Mouse (Mus musculus) stomach, embryonic 16.5 days (tissue): ENCODE measurements at regions not wholly inside any gene's neighbourhood (a gene's known extent, or its start where the extent isn't known, plus 50 kb on each side); places are given as distances from the start of the nearest gene placed in this dataset.

ENCODE experiments used
- ATAC-seq: fragments of 200-750 bp; cut with Nextera tagmentation; 2 replicates; pipeline ENCODE4 v1.8.0; 2017; ENCODE audit warnings: moderate number of reproducible peaks, moderate TSS enrichment; ENCODE audit not compliant: insufficient read depth, low FRiP score
- H3K27ac ChIP-seq: fragments of 300-500 bp; sonication (generic); 2 replicates; pipeline ENCODE4 v1.5.1; 2014; ENCODE audit warnings: low read length
- H3K27me3 ChIP-seq: fragments of 300-500 bp; sonication (generic); 2 replicates; pipeline ENCODE4 v1.6.1; 2014; ENCODE audit warnings: low read length, control low read depth, mixed read lengths; ENCODE audit not compliant: control insufficient read depth, insufficient read depth
- H3K36me3 ChIP-seq: fragments of 300-500 bp; sonication (generic); 2 replicates; pipeline ENCODE4 v1.6.1; 2014; ENCODE audit warnings: low read length; ENCODE audit not compliant: control insufficient read depth, insufficient read depth
- H3K4me1 ChIP-seq: fragments of 300-500 bp; sonication (generic); 2 replicates; pipeline ENCODE4 v1.6.1; 2014; ENCODE audit warnings: low read length, control low read depth, mixed read lengths; ENCODE audit not compliant: control insufficient read depth, insufficient read depth
- H3K4me2 ChIP-seq: fragments of 300-500 bp; sonication (generic); 2 replicates; pipeline ENCODE4 v1.6.1; 2014; ENCODE audit warnings: low read depth, low read length, mixed read lengths
- H3K4me3 ChIP-seq: fragments of 300-500 bp; sonication (generic); replicated peaks from 2 replicates; pipeline ENCODE4 v1.5.1; 2014; ENCODE audit warnings: mild to moderate bottlenecking, low read length
- H3K9ac ChIP-seq: fragments of 300-500 bp; sonication (generic); 2 replicates; pipeline ENCODE4 v1.6.1; 2014; ENCODE audit warnings: low read length
- H3K9me3 ChIP-seq: fragments of 300-500 bp; sonication (generic); replicated peaks from 2 replicates; pipeline ENCODE4 v1.6.1; 2016; ENCODE audit warnings: low read length, control low read depth; ENCODE audit not compliant: control insufficient read depth
- WGBS: fragments of 180-500 bp; shearing (Covaris S2); extraction: QIAGEN DNeasy Blood & Tissue Kit; methylation state at CpG from one replicate; pipeline ENCODE4 v1.1.7; 2014; 5-methylcytosine and 5-hydroxymethylcytosine counted together

DNA sequence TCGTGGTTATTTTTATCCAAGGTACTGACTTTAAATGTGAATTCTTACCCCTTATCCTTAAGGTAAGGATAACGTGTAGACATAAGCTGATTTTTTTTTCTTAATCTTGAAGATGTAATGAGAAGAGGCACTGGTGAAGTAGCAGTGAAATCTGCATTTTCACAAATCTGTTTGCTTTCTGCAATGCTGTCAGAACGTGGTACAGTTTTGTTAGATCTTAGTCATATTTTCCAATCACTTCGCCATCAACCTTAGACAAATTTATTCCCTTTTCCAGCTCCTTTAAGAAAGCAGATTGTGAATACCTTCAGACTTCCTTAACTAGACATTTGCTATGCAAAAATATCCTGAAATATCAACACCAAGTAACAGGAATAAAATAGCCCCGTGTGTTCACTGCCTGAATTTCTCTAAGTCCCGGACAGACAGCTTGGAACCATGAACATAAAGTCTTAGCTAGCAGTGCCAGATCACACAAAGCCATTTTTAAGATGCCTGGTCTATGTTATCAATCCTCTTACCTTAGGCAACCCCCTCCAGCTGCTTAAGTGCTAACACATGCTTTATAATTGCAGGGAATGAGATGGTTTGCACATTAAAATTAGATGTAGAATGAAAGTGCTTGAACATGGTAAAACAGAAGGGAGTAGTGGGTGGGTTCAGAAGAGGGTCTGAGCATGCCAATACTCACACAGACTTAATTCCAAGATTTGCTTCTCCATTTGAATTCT is 202.7 kb downstream of the Ptprc start:
- Histone ChIP-seq H3K4me3 (no peak overlapping the region), H3K9ac (no peak overlapping the region), H3K4me2 (no peak overlapping the region), H3K4me1 (0 out of 2 replicates have a peak, but pooled peaks cover 3% of the 10 kb centered on the region), H3K36me3 (no peaks in the 10 kb centered on the region), H3K9me3 (no peaks in the 10 kb centered on the region), H3K27ac (no peak overlapping the region), H3K27me3 (no peaks in the 10 kb centered on the region)
- ATAC-seq: no peak
- WGBS: 60% methylated on average over 6 of the region's 6 CpGs

GRCm38 (mm10) chr1:137966151-137966836 is 209.2 kb downstream of the Ptprc start:
- Histone ChIP-seq H3K4me2 (no peak overlapping the region), H3K27me3 (no peaks in the 10 kb centered on the region), H3K9ac (no peak overlapping the region), H3K27ac (no peak overlapping the region), H3K36me3 (peaks cover 8% of the 10 kb centered on the region), H3K4me1 (no peaks in the 10 kb centered on the region), H3K4me3 (no peak overlapping the region), H3K9me3 (no peaks in the 10 kb centered on the region)
- 62% methylated on average over 16 of the region's 16 CpGs for WGBS
- no peak for ATAC-seq

GRCm38 (mm10) chr1:137963656-137964055 is 211.9 kb downstream of the Ptprc start:
- H3K27me3 ChIP-seq: no peaks in the 10 kb centered on the region
- no peak overlapping the region for H3K4me3 ChIP-seq
- 76% methylated on average over 6 of the region's 6 CpGs for WGBS
- peaks cover 12% of the 10 kb centered on the region for H3K36me3 ChIP-seq
- no peak overlapping the region for H3K4me2 ChIP-seq
- H3K27ac ChIP-seq: no peak overlapping the region
- no peaks in the 10 kb centered on the region for H3K9me3 ChIP-seq
- no peaks in the 10 kb centered on the region for H3K4me1 ChIP-seq
- no peak overlapping the region for H3K9ac ChIP-seq
- no peak for ATAC-seq

GRCm38 (mm10) chr1:137958040-137958439 is 217.5 kb downstream of the Ptprc start:
- no peak overlapping the region for H3K4me3 ChIP-seq
- H3K36me3 ChIP-seq: peaks cover 12% of the 10 kb centered on the region
- H3K27ac ChIP-seq: no peak overlapping the region
- no peaks in the 10 kb centered on the region for H3K27me3 ChIP-seq
- ATAC-seq: no peak
- no peak overlapping the region for H3K9ac ChIP-seq
- H3K4me1 ChIP-seq: no peaks in the 10 kb centered on the region
- WGBS: 35% methylated on average over 3 of the region's 3 CpGs
- H3K9me3 ChIP-seq: no peaks in the 10 kb centered on the region
- H3K4me2 ChIP-seq: no peak overlapping the region

- Histone ChIP-seq H3K9ac (no peak overlapping the region), H3K4me1 (no peaks in the 10 kb centered on the region), H3K36me3 (peaks cover 4% of the 10 kb centered on the region; the same call in 1 of the 2 replicates), H3K27me3 (no peaks in the 10 kb centered on the region), H3K9me3 (no peaks in the 10 kb centered on the region), H3K27ac (no peak overlapping the region), H3K4me2 (no peak overlapping the region), H3K4me3 (no peak overlapping the region)
- ATAC-seq: no peak
- WGBS: 66% methylated on average over 3 of the region's 3 CpGs
Measured at GRCm38 (mm10) chr1:137955993-137956392, 219.5 kb downstream of the Ptprc start.

DNA sequence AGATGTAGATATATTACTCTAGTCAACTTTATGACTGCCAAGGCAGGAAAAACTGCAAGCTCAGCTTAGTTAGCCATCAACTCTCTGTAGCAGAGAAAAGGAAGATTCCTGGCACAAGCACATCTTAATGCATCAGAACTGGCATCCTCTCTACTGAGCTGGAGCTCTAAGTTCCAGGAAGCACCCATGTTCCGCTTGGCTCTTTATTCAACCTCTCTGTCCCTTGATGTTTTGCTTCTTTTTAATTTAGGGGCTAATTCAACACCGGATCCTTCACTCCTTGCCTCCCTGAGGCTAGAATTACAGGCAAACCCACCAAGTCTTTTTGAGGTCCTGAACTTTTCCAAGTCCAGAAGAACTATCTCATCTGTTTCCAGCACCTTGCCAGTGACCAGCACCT is 220.4 kb downstream of the Ptprc start:
- WGBS: 88% methylated on average over 2 of the region's 2 CpGs
- Histone ChIP-seq H3K36me3 (no peaks in the 10 kb centered on the region), H3K4me1 (no peaks in the 10 kb centered on the region), H3K9ac (no peak overlapping the region), H3K4me3 (no peak overlapping the region), H3K4me2 (no peak overlapping the region), H3K9me3 (no peaks in the 10 kb centered on the region), H3K27me3 (no peaks in the 10 kb centered on the region), H3K27ac (no peak overlapping the region)
- no peak for ATAC-seq

- no peak overlapping the region for H3K9ac ChIP-seq
- H3K36me3 ChIP-seq: no peaks in the 10 kb centered on the region
- ATAC-seq: no peak
- no peaks in the 10 kb centered on the region for H3K9me3 ChIP-seq
- no peak overlapping the region for H3K4me2 ChIP-seq
- H3K27ac ChIP-seq: no peak overlapping the region
- H3K4me3 ChIP-seq: no peak overlapping the region
- 39% methylated on average over 1 of the region's 1 CpGs for WGBS
- no peaks in the 10 kb centered on the region for H3K27me3 ChIP-seq
- H3K4me1 ChIP-seq: no peaks in the 10 kb centered on the region
Measured at GRCm38 (mm10) chr1:137953369-137953768, 222.1 kb downstream of the Ptprc start.

DNA sequence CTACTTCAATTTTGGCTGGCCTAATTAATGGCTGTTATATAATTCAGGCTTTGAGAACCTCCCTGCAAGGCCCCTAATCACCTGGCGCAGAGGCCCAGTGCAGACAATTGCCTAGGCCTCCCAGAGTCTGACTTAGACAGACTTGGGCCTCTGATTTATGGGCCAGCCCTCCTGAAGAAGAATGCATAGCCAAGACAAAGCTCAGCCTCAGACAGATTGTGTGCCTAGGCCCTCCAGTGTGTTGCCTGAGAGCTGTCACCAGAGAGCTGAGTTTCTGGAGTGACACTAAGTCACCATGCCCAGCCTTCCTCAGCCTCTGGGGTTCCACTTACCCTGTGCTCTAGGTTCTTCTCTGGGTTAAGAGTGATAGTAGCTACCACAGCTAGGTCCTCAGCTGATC is 222.7 kb downstream of the Ptprc start:
- no peak for ATAC-seq

DNA sequence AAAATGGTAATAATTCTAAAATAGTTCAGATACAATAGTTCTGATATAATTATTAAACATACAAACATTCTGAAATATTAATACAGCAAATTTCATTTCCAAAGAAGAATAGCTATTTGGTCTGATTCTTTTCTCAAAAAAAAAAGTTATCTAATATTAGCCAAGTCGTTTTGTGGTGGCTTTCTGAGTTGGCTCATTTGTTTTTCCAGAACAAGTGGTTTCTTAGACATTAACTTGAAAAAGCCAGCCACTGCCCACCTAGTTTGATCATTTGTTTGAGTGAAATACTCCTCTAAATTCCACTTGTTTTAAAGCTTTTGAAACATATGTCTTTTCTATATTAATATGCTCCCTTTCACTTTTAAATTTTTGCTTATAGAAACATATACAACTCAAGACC is 227.6 kb downstream of the Ptprc start:
- Histone ChIP-seq H3K4me2 (no peak overlapping the region), H3K27ac (no peak overlapping the region), H3K4me1 (no peaks in the 10 kb centered on the region), H3K9me3 (no peaks in the 10 kb centered on the region), H3K4me3 (no peak overlapping the region), H3K36me3 (no peaks in the 10 kb centered on the region), H3K9ac (no peak overlapping the region), H3K27me3 (no peaks in the 10 kb centered on the region)
- no peak for ATAC-seq
- WGBS: 48% methylated on average over 1 of the region's 1 CpGs

More for the DNA sequence above, 222.7 kb downstream of the Ptprc start:
- H3K4me2 ChIP-seq: no peak overlapping the region
- H3K36me3 ChIP-seq: no peaks in the 10 kb centered on the region
- no peaks in the 10 kb centered on the region for H3K4me1 ChIP-seq
- WGBS: 77% methylated on average over 1 of the region's 1 CpGs
- no peaks in the 10 kb centered on the region for H3K27me3 ChIP-seq
- no peaks in the 10 kb centered on the region for H3K9me3 ChIP-seq
- H3K4me3 ChIP-seq: no peak overlapping the region
- no peak overlapping the region for H3K27ac ChIP-seq
- H3K9ac ChIP-seq: no peak overlapping the region
